Mouse (Mus musculus) hindbrain, embryonic 14.5 days (tissue): ENCODE data around the gene Esrrg. TPM values are rescaled to one million over a fixed set of nuclear protein-coding genes. Genes with fewer than 3 reads are reported as not detected.

Experiments used
- ATAC-seq: fragments of 200-750 bp; cut with Nextera tagmentation; 2 replicates; pipeline ENCODE4 v1.8.0; 2017; ENCODE audit warnings: moderate number of reproducible peaks, mild to moderate bottlenecking, moderate TSS enrichment, moderate library complexity; ENCODE audit not compliant: low FRiP score
- DNase-seq: peaks from one replicate; pipeline ENCODE4 v3.0.0-alpha.2; 2015; ENCODE audit warnings: low spot score
- H3K27ac ChIP-seq: fragments of 300-500 bp; sonication (generic); 2 replicates; pipeline ENCODE4 v1.5.1; 2014; ENCODE audit warnings: mild to moderate bottlenecking, moderate library complexity
- H3K27me3 ChIP-seq: fragments of 300-500 bp; sonication (generic); 2 replicates; pipeline ENCODE4 v1.6.1; 2014; ENCODE audit warnings: mild to moderate bottlenecking, low read length, mixed read lengths; ENCODE audit not compliant: control insufficient read depth, insufficient read depth
- H3K36me3 ChIP-seq: fragments of 300-500 bp; sonication (generic); replicated peaks from 2 replicates; pipeline ENCODE4 v1.6.1; 2014; ENCODE audit not compliant: control insufficient read depth, insufficient read depth
- H3K4me1 ChIP-seq: fragments of 300-500 bp; sonication (generic); replicated peaks from 2 replicates; pipeline ENCODE4 v1.6.1; 2014; ENCODE audit warnings: antibody characterized with exemption, low read length, mixed read lengths; ENCODE audit not compliant: control insufficient read depth, insufficient read depth
- H3K4me2 ChIP-seq: fragments of 300-500 bp; sonication (generic); replicated peaks from 2 replicates; pipeline ENCODE4 v1.6.1; 2014; ENCODE audit warnings: mild to moderate bottlenecking, moderate library complexity
- H3K4me3 ChIP-seq: fragments of 300-500 bp; sonication (generic); replicated peaks from 2 replicates; pipeline ENCODE4 v1.5.1; 2014; ENCODE audit warnings: mild to moderate bottlenecking, low read length
- H3K9ac ChIP-seq: fragments of 300-500 bp; sonication (generic); 2 replicates; pipeline ENCODE4 v1.6.1; 2014
- H3K9me3 ChIP-seq: fragments of 300-500 bp; sonication (generic); 2 replicates; pipeline ENCODE4 v1.6.1; 2016; ENCODE audit warnings: low read length; ENCODE audit not compliant: control insufficient read depth
- WGBS: fragments of 180-500 bp; shearing (Covaris S2); extraction: QIAGEN DNeasy Blood & Tissue Kit; methylation state at CpG from one replicate; pipeline ENCODE4 v1.1.7; 2014; 5-methylcytosine and 5-hydroxymethylcytosine counted together
- polyA plus RNA-seq: library from polyadenylated mRNA; unstranded; fragments of >200 nt; fragmentation: Nextera tagmentation; extraction: Ambion mirVana; gene quantifications from 2 replicates; pipeline ENCODE4 v1.2.1, GENCODE M21; 2014

The Esrrg gene
- polyA plus RNA-seq, 1 experiment from 2014 or later: 46.8 TPM

- ATAC-seq: 0 out of 2 replicates have a peak, but pooled peaks have one; percentile 19
- Histone ChIP-seq H3K27ac (no peak overlapping the region), H3K9me3 (no peaks in the 10 kb centered on the region), H3K27me3 (peaks cover 82% of the 10 kb centered on the region), H3K4me2 (peak overlapping the region; percentile 28), H3K36me3 (no peaks in the 10 kb centered on the region), H3K4me3 (0 out of 2 replicates have a peak overlapping the region, but pooled peaks have one; percentile 9), H3K9ac (no peak overlapping the region), H3K4me1 (peaks cover 47% of the 10 kb centered on the region)
- 2% methylated on average over 47 of the region's 47 CpGs for WGBS
- DNase-seq: no peak
Observed at GRCm38 (mm10) chr1:187607065-187608047, 1.2 kb upstream of the Esrrg start.

DNA sequence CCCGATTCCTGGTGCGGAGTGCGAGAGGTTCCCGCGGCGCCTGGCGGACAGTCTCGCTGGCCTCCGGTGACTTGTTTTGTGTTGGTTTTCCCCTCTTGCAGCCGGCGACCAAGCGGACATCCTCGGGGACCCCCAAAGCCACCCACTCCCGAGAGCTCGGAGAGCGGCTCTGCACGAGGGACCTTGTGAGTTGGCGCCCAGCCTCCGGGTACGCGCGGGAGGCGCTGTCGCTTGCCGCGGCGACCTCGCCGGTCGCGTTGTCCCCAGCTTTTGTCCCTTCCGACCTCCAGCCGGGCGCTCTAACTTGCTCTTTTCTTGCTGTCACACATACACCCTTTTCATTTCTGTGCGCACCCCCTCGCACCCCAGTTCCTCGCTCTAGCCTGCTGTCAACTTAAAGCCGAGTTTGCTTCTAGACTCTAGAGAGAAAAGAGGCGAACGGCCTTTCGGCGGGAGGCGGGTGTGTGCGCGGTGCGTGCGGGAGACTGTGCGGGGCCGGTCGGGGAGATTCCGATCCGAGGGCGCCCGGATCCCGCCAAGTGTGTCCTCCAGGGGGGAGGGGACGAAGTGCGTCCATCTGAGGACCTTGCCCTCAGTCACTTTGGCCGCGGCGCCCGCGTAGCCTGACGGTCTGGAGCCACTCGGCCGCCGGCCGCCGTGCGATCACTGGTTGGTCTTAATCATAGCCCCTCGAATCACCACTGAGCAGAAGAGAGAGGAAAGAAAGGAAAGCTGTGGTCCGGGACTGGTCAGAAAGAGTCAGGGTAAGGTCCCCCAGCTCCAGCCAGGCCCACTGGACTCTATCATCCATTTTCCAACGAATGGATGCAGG lies 646 bp downstream of the Esrrg start:
- peaks cover 78% of the 10 kb centered on the region for H3K27me3 ChIP-seq
- H3K4me3 ChIP-seq: peak overlapping the region; percentile 34
- DNase-seq (peak; percentile 35), ATAC-seq (no peak)
- peak overlapping the region; percentile 38 for H3K9ac ChIP-seq
- no peaks in the 10 kb centered on the region for H3K36me3 ChIP-seq
- peaks cover 42% of the 10 kb centered on the region for H3K4me1 ChIP-seq
- H3K4me2 ChIP-seq: peak overlapping the region; percentile 66
- no peak overlapping the region for H3K27ac ChIP-seq
- no peaks in the 10 kb centered on the region for H3K9me3 ChIP-seq
- under 1% methylated on average over 72 of the region's 72 CpGs for WGBS

DNA sequence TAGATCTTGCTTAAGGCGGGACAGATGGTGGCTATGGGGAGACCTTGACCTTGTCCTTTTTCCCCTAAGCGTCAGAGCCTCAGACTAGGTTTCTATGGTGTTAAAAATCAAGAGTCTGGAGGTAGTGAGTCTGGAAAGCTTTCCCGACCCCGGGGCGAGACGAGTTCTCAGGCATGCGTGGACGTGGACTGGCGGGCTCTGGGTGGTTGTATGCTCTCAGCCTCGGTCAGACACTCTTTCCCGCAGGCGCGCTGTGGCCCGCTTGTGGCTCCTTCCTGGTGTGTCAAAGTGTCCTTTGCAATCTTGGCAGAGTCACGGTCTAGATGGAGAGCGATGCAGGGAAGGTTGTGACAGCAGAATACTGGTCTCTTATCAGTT lies 1.3 kb downstream of the Esrrg start:
- Histone ChIP-seq H3K27me3 (peaks cover 72% of the 10 kb centered on the region), H3K36me3 (no peaks in the 10 kb centered on the region), H3K4me1 (peaks cover 38% of the 10 kb centered on the region), H3K4me3 (peak overlapping the region; percentile 34), H3K4me2 (peak overlapping the region; percentile 66), H3K9ac (peak overlapping the region; percentile 38), H3K9me3 (no peaks in the 10 kb centered on the region), H3K27ac (no peak overlapping the region)
- no peak for ATAC-seq
- WGBS: 2% methylated on average over 16 of the region's 16 CpGs
- no peak for DNase-seq

GRCm38 (mm10) chr1:187610336-187610948 lies 1.9 kb downstream of the Esrrg start:
- H3K4me1 ChIP-seq: peaks cover 32% of the 10 kb centered on the region
- WGBS: 23% methylated on average over 8 of the region's 9 CpGs
- ATAC-seq: no peak
- H3K27me3 ChIP-seq: peaks cover 70% of the 10 kb centered on the region
- no peak overlapping the region for H3K27ac ChIP-seq
- H3K9me3 ChIP-seq: no peaks in the 10 kb centered on the region
- H3K9ac ChIP-seq: no peak overlapping the region
- DNase-seq: no peak
- peak overlapping the region; percentile 66; the same call in 1 of the 2 replicates for H3K4me2 ChIP-seq
- no peaks in the 10 kb centered on the region for H3K36me3 ChIP-seq
- no peak overlapping the region for H3K4me3 ChIP-seq

DNA sequence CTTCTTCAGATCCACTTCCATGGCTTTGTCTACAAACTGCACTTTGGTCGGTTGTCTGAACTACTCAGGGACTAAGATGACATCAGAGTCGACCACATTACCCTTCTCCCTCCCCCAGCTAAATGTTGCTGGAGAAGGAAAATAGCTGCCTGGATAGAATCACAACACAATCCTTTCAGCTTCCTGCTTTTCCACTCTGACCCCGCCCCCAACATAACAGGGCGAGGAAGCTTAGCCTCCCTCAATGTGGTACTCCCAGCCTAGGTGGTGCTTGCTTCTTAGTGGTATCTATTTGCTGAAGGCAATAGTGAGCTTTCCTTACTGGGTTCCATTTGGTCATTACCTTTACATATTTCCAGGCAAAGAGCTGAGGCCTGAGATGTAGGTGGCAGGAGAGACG lies 3.3 kb downstream of the Esrrg start:
- peaks cover 58% of the 10 kb centered on the region for H3K27me3 ChIP-seq
- H3K4me1 ChIP-seq: peaks cover 21% of the 10 kb centered on the region
- no peak for DNase-seq
- no peak overlapping the region for H3K4me2 ChIP-seq
- no peak overlapping the region for H3K4me3 ChIP-seq
- no peaks in the 10 kb centered on the region for H3K9me3 ChIP-seq
- no peak overlapping the region for H3K27ac ChIP-seq
- H3K36me3 ChIP-seq: no peaks in the 10 kb centered on the region
- ATAC-seq: no peak
- no peak overlapping the region for H3K9ac ChIP-seq
- 41% methylated on average over 5 of the region's 5 CpGs for WGBS

GRCm38 (mm10) chr1:187613277-187613676 lies 4.7 kb downstream of the Esrrg start:
- H3K9ac ChIP-seq: no peak overlapping the region
- 85% methylated on average over 3 of the region's 3 CpGs for WGBS

GRCm38 (mm10) chr1:187623981-187624380 lies 15.4 kb downstream of the Esrrg start:
- Histone ChIP-seq H3K27me3 (no peaks in the 10 kb centered on the region), H3K4me2 (no peak overlapping the region), H3K9me3 (no peaks in the 10 kb centered on the region), H3K27ac (no peak overlapping the region), H3K36me3 (no peaks in the 10 kb centered on the region), H3K4me1 (no peaks in the 10 kb centered on the region), H3K9ac (no peak overlapping the region), H3K4me3 (no peak overlapping the region)
- DNase-seq: no peak
- no peak for ATAC-seq
- 85% methylated on average over 3 of the region's 3 CpGs for WGBS

More at GRCm38 (mm10) chr1:187613277-187613676, 4.7 kb downstream of the Esrrg start:
- H3K36me3 ChIP-seq: no peaks in the 10 kb centered on the region
- H3K9me3 ChIP-seq: no peaks in the 10 kb centered on the region
- no peak for DNase-seq
- no peak for ATAC-seq
- H3K4me2 ChIP-seq: no peak overlapping the region
- H3K27ac ChIP-seq: no peak overlapping the region
- H3K4me1 ChIP-seq: peaks cover 9% of the 10 kb centered on the region; the same call in 1 of the 2 replicates
- H3K27me3 ChIP-seq: peaks cover 45% of the 10 kb centered on the region
- H3K4me3 ChIP-seq: no peak overlapping the region

GRCm38 (mm10) chr1:187630361-187630760 lies 21.8 kb downstream of the Esrrg start:
- Histone ChIP-seq H3K27ac (no peak overlapping the region), H3K4me3 (no peak overlapping the region), H3K9ac (no peak overlapping the region), H3K36me3 (no peaks in the 10 kb centered on the region), H3K4me2 (no peak overlapping the region), H3K27me3 (no peaks in the 10 kb centered on the region), H3K9me3 (no peaks in the 10 kb centered on the region), H3K4me1 (no peaks in the 10 kb centered on the region)
- WGBS: 84% methylated on average over 8 of the region's 8 CpGs
- DNase-seq: no peak
- ATAC-seq: no peak

GRCm38 (mm10) chr1:187631486-187631885 lies 22.9 kb downstream of the Esrrg start:
- no peak overlapping the region for H3K4me3 ChIP-seq
- no peaks in the 10 kb centered on the region for H3K4me1 ChIP-seq
- H3K36me3 ChIP-seq: no peaks in the 10 kb centered on the region
- H3K9me3 ChIP-seq: no peaks in the 10 kb centered on the region
- no peak overlapping the region for H3K27ac ChIP-seq
- H3K9ac ChIP-seq: no peak overlapping the region
- 81% methylated on average over 8 of the region's 8 CpGs for WGBS
- ATAC-seq: no peak
- no peak for DNase-seq
- H3K27me3 ChIP-seq: no peaks in the 10 kb centered on the region
- no peak overlapping the region for H3K4me2 ChIP-seq
